Mouse (Mus musculus) ES-E14 (cell line): ENCODE data around the gene Inhbc. TPM values are rescaled to one million over a fixed set of nuclear protein-coding genes. Genes with fewer than 3 reads are reported as not detected.
A peak's percentile ranks its signal among the peaks of the same experiment; 100 is the strongest.

Experiments used
- DNase-seq: peaks from one replicate; pipeline ENCODE4 v3.0.0-alpha.2; 2013; ENCODE audit warnings: low read depth, low spot score
- H3K27ac ChIP-seq: 2 replicates; pipeline ENCODE4 v1.5.1; 2012; ENCODE audit warnings: low read depth, mild to moderate bottlenecking, low read length, moderate library complexity, mixed read lengths; ENCODE audit not compliant: poor library complexity, insufficient read depth, severe bottlenecking
- H3K36me3 ChIP-seq: 2 replicates; pipeline ENCODE4 v1.6.1; 2012; ENCODE audit warnings: mild to moderate bottlenecking, low read length, moderate library complexity, mixed read lengths; ENCODE audit not compliant: control insufficient read depth, poor library complexity, insufficient read depth, severe bottlenecking
- H3K4me1 ChIP-seq, 2 experiments: fragments of 150-350 bp in 1 of 2; sonication (generic) in 1 of 2; 2 replicates each; pipeline ENCODE4 v1.6.1; 2012; ENCODE audit warnings: low read length in 2 of 2, mild to moderate bottlenecking in 1 of 2, mixed read lengths in 1 of 2; ENCODE audit not compliant: control insufficient read depth in 2 of 2, insufficient read depth in 2 of 2, poor library complexity in 1 of 2
- H3K4me3 ChIP-seq, 2 experiments: fragments of 150-350 bp in 1 of 2; sonication (generic) in 1 of 2; 2 replicates each; pipeline ENCODE4 v1.5.1; 2012; ENCODE audit warnings: low read length in 2 of 2, low read depth in 1 of 2, mild to moderate bottlenecking in 1 of 2, mixed read lengths in 1 of 2; ENCODE audit not compliant: insufficient read depth in 1 of 2, poor library complexity in 1 of 2, severe bottlenecking in 1 of 2
- H3K9ac ChIP-seq: 2 replicates; pipeline ENCODE4 v1.6.1; 2012; ENCODE audit warnings: low read depth, mild to moderate bottlenecking, low read length, mixed read lengths; ENCODE audit not compliant: poor library complexity, insufficient read depth, severe bottlenecking
- H3K9me3 ChIP-seq: fragments of 150-350 bp; sonication (generic); 2 replicates; pipeline ENCODE4 v1.6.1; 2012; ENCODE audit warnings: low read depth, mild to moderate bottlenecking, low read length; ENCODE audit not compliant: control insufficient read depth, insufficient read depth
- CHD2 ChIP-seq: IDR thresholded peaks from 2 replicates; pipeline ENCODE4 v1.6.1; 2014; ENCODE audit warnings: mild to moderate bottlenecking, low read depth, low read length, inconsistent platforms
- HCFC1 ChIP-seq: IDR thresholded peaks from 2 replicates; pipeline ENCODE4 v1.6.1; 2012; ENCODE audit warnings: low read length, inconsistent platforms, borderline replicate concordance; ENCODE audit not compliant: insufficient read depth
- MAFK ChIP-seq: IDR thresholded peaks from 2 replicates; pipeline ENCODE4 v1.6.1; 2014; ENCODE audit warnings: mild to moderate bottlenecking, low read depth, low read length, inconsistent platforms; ENCODE audit not compliant: insufficient read depth
- ZC3H11A ChIP-seq: IDR thresholded peaks from 2 replicates; pipeline ENCODE4 v1.6.1; 2012; ENCODE audit warnings: low read depth, mild to moderate bottlenecking, inconsistent platforms, low read length, borderline replicate concordance
- ZNF384 ChIP-seq: IDR thresholded peaks from 2 replicates; pipeline ENCODE4 v1.6.1; 2012; ENCODE audit warnings: low read depth, low read length, inconsistent platforms
- in situ Hi-C, 2 experiments: fragments of 600-800 bp; cut with MboI; formaldehyde crosslinking; loops; one replicate each; pipeline ENCODE4 v1.15.1; 2025; ENCODE audit warnings: low sequenced_read_pairs in 2 of 2, inconsistent platforms in 1 of 2; ENCODE audit not compliant: unreplicated experiment in 2 of 2
- total RNA-seq: library from RNA; depleted of rRNA; stranded (reverse); fragments of 300-350 nt; gene quantifications from 2 replicates; pipeline ENCODE4 v1.2.3, GENCODE M21; 2012

Gene Inhbc
- total RNA-seq, 1 experiment = 0.36 TPM

GRCm38 (mm10) chr10:127332211-127332874 lies 37.9 kb downstream of the Inhbc start:
- in situ Hi-C loops = no loop called here
- no peak overlapping the region; the same call in 1 of the 2 replicates for H3K27ac ChIP-seq
- H3K4me3 ChIP-seq = peak overlapping the region; percentile 3 to 53; a peak in 3 of 4 replicates
- H3K9ac ChIP-seq = peak overlapping the region; percentile 65
- TF ChIP-seq CHD2 = no peak
- TF ChIP-seq ZC3H11A = no peak
- no peak for TF ChIP-seq HCFC1
- TF ChIP-seq ZNF384 = no peak
- no peak for TF ChIP-seq MAFK
- H3K9me3 ChIP-seq = no peaks in the 10 kb centered on the region
- peaks cover 11 to 30% of the 10 kb centered on the region in 2 experiments for H3K4me1 ChIP-seq
- peaks cover 32% of the 10 kb centered on the region for H3K36me3 ChIP-seq
- DNase-seq = no peak

- Histone ChIP-seq H3K4me1 (peaks cover 6 to 21% of the 10 kb centered on the region in 2 experiments; a peak in 2 of 4 replicates), H3K4me3 (no peak overlapping the region), H3K27ac (no peak overlapping the region), H3K9me3 (no peaks in the 10 kb centered on the region), H3K9ac (no peak overlapping the region), H3K36me3 (peaks cover 26% of the 10 kb centered on the region; the same call in 1 of the 2 replicates)
- no peak for DNase-seq
- TF ChIP-seq ZNF384 (no peak), HCFC1 (no peak), CHD2 (no peak), ZC3H11A (no peak), MAFK (no peak)
- in situ Hi-C loops = no loop called here
Observed at GRCm38 (mm10) chr10:127330212-127330611, 40.0 kb downstream of the Inhbc start.

GRCm38 (mm10) chr10:127327461-127328145 lies 42.6 kb downstream of the Inhbc start:
- no peaks in the 10 kb centered on the region for H3K9me3 ChIP-seq
- H3K27ac ChIP-seq = no peak overlapping the region; the same call in 1 of the 2 replicates
- in situ Hi-C loops = no loop called here
- H3K4me1 ChIP-seq = peaks cover 6 to 24% of the 10 kb centered on the region in 2 experiments; a peak in 3 of 4 replicates
- H3K9ac ChIP-seq = no peak overlapping the region
- no peak for TF ChIP-seq HCFC1
- no peak for TF ChIP-seq CHD2
- TF ChIP-seq ZC3H11A = no peak
- TF ChIP-seq MAFK = no peak
- no peak for TF ChIP-seq ZNF384
- H3K4me3 ChIP-seq = no peak overlapping the region
- no peak for DNase-seq
- peaks cover 15% of the 10 kb centered on the region; the same call in 1 of the 2 replicates for H3K36me3 ChIP-seq

GRCm38 (mm10) chr10:127326828-127327227 lies 43.4 kb downstream of the Inhbc start:
- no peak overlapping the region for H3K27ac ChIP-seq
- no peaks in the 10 kb centered on the region for H3K9me3 ChIP-seq
- H3K9ac ChIP-seq = peak overlapping the region; percentile 29
- peak overlapping the region; percentile 49 to 61 for H3K4me3 ChIP-seq
- TF ChIP-seq ZC3H11A = no peak
- no peak for TF ChIP-seq MAFK
- TF ChIP-seq ZNF384 = no peak
- TF ChIP-seq CHD2 = no peak
- TF ChIP-seq HCFC1 = no peak
- H3K36me3 ChIP-seq = peaks cover 11% of the 10 kb centered on the region; the same call in 1 of the 2 replicates
- peaks cover 6 to 28% of the 10 kb centered on the region in 2 experiments; a peak in 3 of 4 replicates for H3K4me1 ChIP-seq
- no peak for DNase-seq
- in situ Hi-C loops = no loop called here
